Mouse (Mus musculus) forebrain, embryonic 11.5 days (tissue): ENCODE results near the gene Krtap1-3. TPM values are rescaled to one million over a fixed set of nuclear protein-coding genes. Genes with fewer than 3 reads are reported as not detected.
"Not testable (repeated sequence)": the region's sequence is repeated elsewhere in the genome, so short reads cannot be mapped to it uniquely, and the experiment has no call there.

Source experiments
- ATAC-seq: fragments of 200-750 bp; cut with Nextera tagmentation; replicated peaks from 2 replicates; pipeline ENCODE4 v1.8.0; 2017; ENCODE audit warnings: moderate TSS enrichment; ENCODE audit not compliant: low FRiP score
- DNase-seq: peaks from one replicate; pipeline ENCODE4 v3.0.0-alpha.2; 2017; ENCODE audit warnings: low spot score
- H3K27ac ChIP-seq: fragments of 300-500 bp; sonication (generic); 2 replicates; pipeline ENCODE4 v1.5.1; 2014; ENCODE audit warnings: low read depth, low read length
- H3K27me3 ChIP-seq: fragments of 300-500 bp; sonication (generic); 2 replicates; pipeline ENCODE4 v1.6.1; 2014; ENCODE audit warnings: mild to moderate bottlenecking, low read length, mixed read lengths; ENCODE audit not compliant: control insufficient read depth, insufficient read depth
- H3K36me3 ChIP-seq: fragments of 300-500 bp; sonication (generic); 2 replicates; pipeline ENCODE4 v1.6.1; 2014; ENCODE audit warnings: mild to moderate bottlenecking, low read length, moderate library complexity, mixed read lengths; ENCODE audit not compliant: control insufficient read depth, insufficient read depth
- H3K4me1 ChIP-seq: fragments of 300-500 bp; sonication (generic); replicated peaks from 2 replicates; pipeline ENCODE4 v1.6.1; 2014; ENCODE audit warnings: low read length, mixed read lengths; ENCODE audit not compliant: control insufficient read depth, insufficient read depth
- H3K4me2 ChIP-seq: fragments of 300-500 bp; sonication (generic); 2 replicates; pipeline ENCODE4 v1.6.1; 2014; ENCODE audit warnings: low read depth, mild to moderate bottlenecking, low read length, moderate library complexity, mixed read lengths; ENCODE audit not compliant: severe bottlenecking
- H3K4me3 ChIP-seq: fragments of 300-500 bp; sonication (generic); 2 replicates; pipeline ENCODE4 v1.5.1; 2014; ENCODE audit warnings: low read depth, low read length
- H3K9ac ChIP-seq: fragments of 300-500 bp; sonication (generic); 2 replicates; pipeline ENCODE4 v1.6.1; 2014; ENCODE audit warnings: low read length
- H3K9me3 ChIP-seq: fragments of 300-500 bp; sonication (generic); 2 replicates; pipeline ENCODE4 v1.6.1; 2016; ENCODE audit warnings: low read length, mixed read lengths; ENCODE audit not compliant: control insufficient read depth
- WGBS: fragments of 180-500 bp; shearing (Covaris S2); extraction: QIAGEN DNeasy Blood & Tissue Kit; methylation state at CpG from one replicate; pipeline ENCODE4 v1.1.7; 2014; 5-methylcytosine and 5-hydroxymethylcytosine counted together
- polyA plus RNA-seq: library from polyadenylated mRNA; unstranded; fragments of >200 nt; fragmentation: Nextera tagmentation; extraction: Ambion mirVana; gene quantifications from 2 replicates; pipeline ENCODE4 v1.2.1, GENCODE M21; 2014

Krtap1-3 gene
- polyA plus RNA-seq, 1 experiment from 2014 or later: not detected

DNA sequence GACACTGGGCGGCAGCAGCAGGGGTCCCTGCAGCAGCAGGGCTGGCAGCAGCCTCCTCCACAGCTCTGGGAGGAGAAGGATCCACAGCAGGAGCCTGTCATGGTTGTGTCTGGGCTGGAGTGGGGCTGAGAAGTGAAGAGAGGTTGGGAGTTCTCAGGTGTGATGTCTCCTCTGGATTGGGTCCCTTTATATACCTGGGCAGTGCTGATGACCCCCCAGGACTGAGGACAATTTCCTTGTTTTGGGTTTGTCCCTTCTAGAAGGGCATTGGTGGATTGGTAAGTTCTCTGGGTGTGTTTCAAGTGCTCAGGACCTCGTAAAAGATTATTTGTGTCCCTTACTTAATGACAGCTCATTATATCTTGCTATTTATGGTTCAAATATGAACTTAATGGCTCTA is 18.9 kb upstream of the Krtap1-3 start, which contains the start of gene Gm11937:
TSS of gene Gm11937 (minus strand) at position 101 of the 400 bp plus-strand sequence.
- H3K4me2 ChIP-seq: not testable (repeated sequence)

DNA sequence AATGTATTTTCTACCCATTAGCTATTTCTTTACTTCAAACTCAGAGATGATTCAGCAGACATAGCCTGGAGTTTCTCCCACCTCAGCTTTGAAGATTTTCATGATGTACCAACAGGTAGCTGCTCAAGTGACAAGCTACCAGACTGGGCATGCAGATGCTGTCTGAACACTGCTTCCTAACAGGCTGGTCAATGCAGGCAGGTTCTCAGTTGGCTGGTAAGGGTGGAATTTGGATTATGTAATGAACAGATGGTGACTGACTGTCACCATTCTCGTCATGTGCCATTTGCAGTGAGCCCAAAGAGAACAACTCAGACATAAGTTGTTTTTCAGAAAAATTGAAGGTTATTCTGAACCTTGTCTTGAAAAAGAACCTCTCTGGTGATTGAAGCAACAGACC is 18.0 kb upstream of the Krtap1-3 start:
- Histone ChIP-seq H3K27me3 (no peaks in the 10 kb centered on the region), H3K4me3 (no peak overlapping the region), H3K4me1 (no peaks in the 10 kb centered on the region), H3K4me2 (no peak overlapping the region), H3K9me3 (no peaks in the 10 kb centered on the region), H3K9ac (no peak overlapping the region), H3K36me3 (no peaks in the 10 kb centered on the region), H3K27ac (no peak overlapping the region)
- ATAC-seq (no peak), DNase-seq (no peak)
- WGBS: 78% methylated on average over 1 of the region's 1 CpGs

More for the DNA sequence above, 18.9 kb upstream of the Krtap1-3 start, which contains the start of gene Gm11937:
- H3K27ac ChIP-seq, H3K36me3 ChIP-seq, ATAC-seq, H3K9ac ChIP-seq, H3K9me3 ChIP-seq, DNase-seq, H3K27me3 ChIP-seq, H3K4me1 ChIP-seq, H3K4me3 ChIP-seq: not testable (repeated sequence)
- 78% methylated on average over 1 of the region's 2 CpGs for WGBS

GRCm38 (mm10) chr11:99603208-99603607 is 12.1 kb upstream of the Krtap1-3 start, which contains the start of gene Gm11938:
Gene Gm11938 (minus strand): TSS chr11:99603308.
- not testable (repeated sequence) for H3K4me3 ChIP-seq, ATAC-seq, DNase-seq, H3K4me1 ChIP-seq, H3K9ac ChIP-seq, H3K27me3 ChIP-seq, H3K27ac ChIP-seq, H3K36me3 ChIP-seq, H3K4me2 ChIP-seq, H3K9me3 ChIP-seq
- WGBS: 80% methylated on average over 1 of the region's 1 CpGs

DNA sequence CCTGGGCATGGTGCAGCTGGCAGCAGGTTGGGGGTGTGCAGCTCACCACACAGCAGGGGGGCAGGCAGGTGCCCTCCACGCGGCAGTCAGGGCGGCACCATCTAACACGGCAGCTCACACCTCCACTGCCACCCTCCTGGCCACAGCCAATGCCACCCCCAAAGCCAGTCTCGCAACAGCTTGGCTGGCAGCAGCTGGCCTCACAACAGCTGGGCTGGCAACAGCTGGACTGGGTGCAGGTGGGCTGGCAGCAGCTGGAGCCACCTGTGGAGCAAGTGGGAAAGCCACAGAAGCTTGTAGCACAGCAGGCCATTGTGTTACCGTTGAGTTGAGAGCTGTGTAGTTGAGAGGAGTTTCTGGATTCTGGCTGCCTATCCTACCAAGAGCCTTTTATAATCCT is 6.6 kb upstream of the Krtap1-3 start, which contains the start of gene Krtap9-3:
TSS of gene Krtap9-3 (minus strand) at position 364 of the 400 bp plus-strand sequence.
- not testable (repeated sequence) for H3K27ac ChIP-seq, H3K4me2 ChIP-seq, DNase-seq, H3K4me1 ChIP-seq, H3K4me3 ChIP-seq, H3K36me3 ChIP-seq, H3K27me3 ChIP-seq, H3K9ac ChIP-seq, ATAC-seq, H3K9me3 ChIP-seq
- 80% methylated on average over 6 of the region's 6 CpGs for WGBS

- Histone ChIP-seq H3K4me1 (no peaks in the 10 kb centered on the region), H3K9me3 (no peaks in the 10 kb centered on the region), H3K27me3 (no peaks in the 10 kb centered on the region), H3K27ac (no peak overlapping the region), H3K9ac (no peak overlapping the region), H3K4me2 (no peak overlapping the region), H3K36me3 (no peaks in the 10 kb centered on the region), H3K4me3 (no peak overlapping the region)
- no peak for DNase-seq
- WGBS: 95% methylated on average over 7 of the region's 7 CpGs
- no peak for ATAC-seq
Observed at GRCm38 (mm10) chr11:99585096-99585495, 6.0 kb downstream of the Krtap1-3 start.

DNA sequence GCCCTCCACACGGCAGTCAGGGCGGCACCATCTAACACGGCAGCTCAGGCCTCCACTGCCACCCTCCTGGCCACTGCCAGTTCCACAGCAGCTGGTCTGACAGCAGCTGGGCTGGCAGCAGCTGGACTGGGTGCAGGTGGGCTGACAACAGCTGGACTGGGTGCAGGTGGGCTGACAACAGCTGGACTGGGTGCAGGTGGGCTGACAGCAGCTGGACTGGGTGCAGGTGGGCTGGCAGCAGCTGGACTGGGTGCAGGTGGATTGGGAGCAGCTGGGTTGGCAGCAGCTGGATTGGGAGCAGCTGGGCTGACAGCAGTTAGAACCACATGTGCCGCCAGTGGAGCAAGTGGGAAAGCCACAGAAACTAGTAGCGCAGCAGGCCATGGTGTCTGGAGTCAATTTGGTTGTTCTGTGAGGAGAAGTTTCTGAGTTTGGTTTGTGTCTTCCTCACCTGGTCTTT is 7.9 kb downstream of the Krtap1-3 start, which contains the start of gene Krtap1-4:
TSS of gene Krtap1-4 (minus strand) at position 410 of the 460 bp plus-strand sequence.
- no peak for ATAC-seq
- H3K36me3 ChIP-seq: no peaks in the 10 kb centered on the region
- no peak within 1 kb of the TSS for H3K9ac ChIP-seq
- H3K4me1 ChIP-seq: no peaks in the 10 kb centered on the region
- H3K4me3 ChIP-seq: no peak within 1 kb of the TSS
- no peak within 1 kb of the TSS for H3K4me2 ChIP-seq
- 75% methylated on average over 5 of the region's 5 CpGs for WGBS
- H3K9me3 ChIP-seq: no peaks in the 10 kb centered on the region
- no peaks in the 10 kb centered on the region for H3K27me3 ChIP-seq
- DNase-seq: no peak
- no peak within 1 kb of the TSS for H3K27ac ChIP-seq

GRCm38 (mm10) chr11:99581564-99581963 is 9.6 kb downstream of the Krtap1-3 start:
- no peaks in the 10 kb centered on the region for H3K9me3 ChIP-seq
- ATAC-seq (no peak), DNase-seq (no peak)
- no peaks in the 10 kb centered on the region for H3K27me3 ChIP-seq
- no peak overlapping the region for H3K27ac ChIP-seq
- WGBS: 87% methylated on average over 6 of the region's 6 CpGs
- H3K9ac ChIP-seq: no peak overlapping the region
- no peak overlapping the region for H3K4me3 ChIP-seq
- H3K4me2 ChIP-seq: no peak overlapping the region
- no peaks in the 10 kb centered on the region for H3K4me1 ChIP-seq
- no peaks in the 10 kb centered on the region for H3K36me3 ChIP-seq

DNA sequence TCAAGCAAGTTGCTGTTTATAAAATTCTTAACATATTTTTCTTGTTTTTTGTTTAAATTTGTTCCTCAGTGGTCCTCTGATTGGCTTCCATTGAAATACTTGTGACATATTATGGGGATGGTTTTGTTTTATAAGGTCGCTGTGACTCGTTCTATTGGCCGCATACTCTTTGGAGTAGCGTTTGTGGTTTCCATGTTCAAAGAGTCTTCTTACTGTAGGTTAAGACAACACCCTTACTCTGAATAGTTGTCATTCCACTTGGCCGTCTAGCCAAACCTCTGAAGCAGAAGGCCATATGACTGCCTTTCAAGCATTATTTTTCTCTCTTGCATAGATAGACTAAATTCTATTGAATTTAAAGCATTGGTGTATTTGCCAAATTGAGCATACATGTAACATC is 10.1 kb downstream of the Krtap1-3 start:
- Histone ChIP-seq H3K27ac (no peak overlapping the region), H3K4me1 (no peaks in the 10 kb centered on the region), H3K9ac (no peak overlapping the region), H3K4me3 (no peak overlapping the region), H3K36me3 (no peaks in the 10 kb centered on the region), H3K27me3 (no peaks in the 10 kb centered on the region), H3K9me3 (no peaks in the 10 kb centered on the region), H3K4me2 (no peak overlapping the region)
- WGBS: 93% methylated on average over 5 of the region's 5 CpGs
- DNase-seq (no peak), ATAC-seq (no peak)

DNA sequence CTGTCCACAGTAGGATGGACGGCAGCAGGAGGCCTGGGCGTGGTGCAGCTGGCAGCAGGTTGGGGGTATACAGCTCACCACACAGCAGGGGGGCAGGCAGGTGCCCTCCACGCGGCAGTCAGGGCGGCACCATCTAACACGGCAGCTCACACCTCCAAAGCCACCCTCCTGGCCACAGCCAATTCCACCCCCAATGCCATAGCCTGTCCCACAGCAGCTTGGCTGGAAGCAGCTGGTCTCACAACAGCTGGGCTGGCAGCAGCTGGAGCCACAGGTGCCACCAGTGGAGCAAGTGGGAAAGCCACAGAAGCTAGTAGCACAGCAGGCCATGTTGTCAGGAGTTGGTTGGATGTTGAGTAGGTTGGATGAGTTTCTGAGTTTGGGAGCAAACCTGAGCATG is 10.5 kb downstream of the Krtap1-3 start, which contains the start of gene Krtap1-5:
TSS of gene Krtap1-5 (minus strand) at position 381 of the 400 bp plus-strand sequence.
- Histone ChIP-seq H3K27me3 (no peaks in the 10 kb centered on the region), H3K4me1 (no peaks in the 10 kb centered on the region), H3K36me3 (no peaks in the 10 kb centered on the region), H3K4me3 (no peak within 1 kb of the TSS), H3K9ac (no peak within 1 kb of the TSS), H3K27ac (no peak within 1 kb of the TSS), H3K9me3 (no peaks in the 10 kb centered on the region), H3K4me2 (no peak within 1 kb of the TSS)
- ATAC-seq (no peak), DNase-seq (no peak)
- 85% methylated on average over 6 of the region's 6 CpGs for WGBS
